Mouse (Mus musculus): ENCODE data around the gene Dcst1.
A peak's percentile ranks its signal among the peaks of the same experiment; 100 is the strongest.

Dcst1 gene

DNA sequence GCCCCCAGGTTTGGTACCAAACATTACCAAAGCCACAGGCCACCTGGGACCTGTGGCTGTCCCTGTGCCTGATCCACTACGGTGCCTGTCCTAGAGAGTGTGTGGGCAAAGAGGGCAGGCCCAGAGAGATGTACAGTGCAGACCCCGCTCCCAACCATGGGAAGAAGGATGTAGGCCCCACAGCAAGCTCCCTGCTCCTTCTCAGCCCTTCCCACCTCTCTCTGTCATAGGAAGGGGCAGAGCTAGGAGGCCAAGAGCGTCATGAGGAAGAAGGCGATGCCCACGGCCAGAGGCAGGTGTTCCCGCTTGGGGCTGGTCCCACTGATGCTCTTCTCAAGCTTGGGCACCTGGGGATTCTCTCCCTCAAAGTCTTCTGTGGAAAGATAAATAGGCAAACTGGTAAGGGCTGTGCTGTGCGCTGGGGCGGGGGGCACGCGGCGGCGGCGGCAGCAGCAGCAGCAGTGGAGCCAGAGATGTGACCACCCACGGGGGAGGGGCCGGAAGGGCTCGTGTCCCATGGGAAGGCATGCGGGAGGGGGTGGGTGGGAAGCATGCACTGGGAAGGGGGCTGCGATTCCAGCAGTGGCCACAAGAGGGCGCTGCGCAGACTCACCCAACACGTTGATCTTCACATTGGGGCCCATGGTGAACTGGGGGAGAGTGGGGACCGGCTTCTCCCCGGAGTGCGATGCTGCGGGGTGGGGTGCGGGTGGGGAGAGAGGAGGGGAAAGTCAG is 49.7 kb downstream of the Dcst1 start:
- DNase-seq (ENCODE audit: low spot score in 2 of 2): peak; percentile 68 to 90

DNA sequence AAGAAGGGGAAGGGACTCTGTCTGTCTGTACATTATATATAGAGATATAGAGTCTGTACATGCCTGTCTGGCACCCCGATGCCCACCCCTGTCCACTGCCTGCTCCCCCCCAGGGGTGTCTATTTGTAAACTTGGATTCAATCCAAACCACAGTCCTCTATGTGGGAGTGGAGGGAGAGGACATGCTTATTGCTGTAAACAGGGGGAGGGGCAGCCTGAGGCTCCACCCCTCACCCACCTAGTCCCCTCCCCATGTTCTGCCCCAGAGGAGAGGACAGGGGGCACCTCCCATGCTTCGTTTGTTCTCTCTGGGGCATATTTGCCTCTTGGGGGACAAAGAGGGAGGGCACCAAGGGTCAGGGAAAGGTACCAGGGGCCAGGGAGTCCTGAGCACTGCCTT is 50.3 kb downstream of the Dcst1 start:
- no peak for DNase-seq (ENCODE audit: low spot score in 2 of 2)

DNA sequence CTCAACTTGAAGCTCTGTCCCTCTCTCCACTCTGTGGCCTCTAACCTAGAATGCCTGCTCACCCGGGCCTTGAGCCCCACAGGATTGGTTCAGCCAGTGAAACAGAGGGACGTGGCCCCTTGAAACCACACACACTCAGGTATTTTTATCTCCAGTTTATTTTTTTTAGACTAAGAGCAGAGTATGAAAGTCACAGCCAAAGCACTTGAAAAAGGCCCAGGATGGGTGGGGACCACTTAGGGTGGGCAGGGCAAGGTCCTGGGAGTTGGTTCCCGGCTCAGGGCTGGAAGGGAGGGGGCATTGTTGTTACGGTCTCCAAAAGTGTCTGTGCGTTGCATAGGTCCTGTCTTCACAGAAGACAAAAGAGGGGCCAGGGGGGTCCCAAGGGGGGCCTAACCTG is 50.7 kb downstream of the Dcst1 start:
- no peak for DNase-seq (ENCODE audit: low spot score in 2 of 2)

DNA sequence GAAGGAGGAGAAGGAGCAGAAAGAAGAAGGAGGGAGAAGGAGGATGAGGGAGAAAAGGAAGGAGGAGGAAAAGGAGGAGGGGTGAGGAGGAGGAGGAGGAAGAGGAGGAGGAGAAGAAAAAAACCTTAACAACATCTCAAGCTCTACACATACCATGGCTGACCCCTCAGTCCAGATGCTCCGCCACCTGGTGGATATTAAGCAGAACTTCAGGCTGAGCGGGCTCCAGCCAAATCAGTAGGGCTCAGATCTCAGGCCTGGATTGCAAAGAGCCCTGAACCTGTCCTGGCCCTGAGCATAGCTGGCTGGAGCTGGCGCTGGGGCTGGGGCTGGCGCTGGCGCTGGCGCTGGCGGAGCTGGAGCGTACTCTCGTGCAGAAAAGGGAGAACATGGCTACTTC is 57.0 kb downstream of the Dcst1 start:
- peak; percentile 51 to 78 for DNase-seq (ENCODE audit: low spot score in 2 of 2)

DNA sequence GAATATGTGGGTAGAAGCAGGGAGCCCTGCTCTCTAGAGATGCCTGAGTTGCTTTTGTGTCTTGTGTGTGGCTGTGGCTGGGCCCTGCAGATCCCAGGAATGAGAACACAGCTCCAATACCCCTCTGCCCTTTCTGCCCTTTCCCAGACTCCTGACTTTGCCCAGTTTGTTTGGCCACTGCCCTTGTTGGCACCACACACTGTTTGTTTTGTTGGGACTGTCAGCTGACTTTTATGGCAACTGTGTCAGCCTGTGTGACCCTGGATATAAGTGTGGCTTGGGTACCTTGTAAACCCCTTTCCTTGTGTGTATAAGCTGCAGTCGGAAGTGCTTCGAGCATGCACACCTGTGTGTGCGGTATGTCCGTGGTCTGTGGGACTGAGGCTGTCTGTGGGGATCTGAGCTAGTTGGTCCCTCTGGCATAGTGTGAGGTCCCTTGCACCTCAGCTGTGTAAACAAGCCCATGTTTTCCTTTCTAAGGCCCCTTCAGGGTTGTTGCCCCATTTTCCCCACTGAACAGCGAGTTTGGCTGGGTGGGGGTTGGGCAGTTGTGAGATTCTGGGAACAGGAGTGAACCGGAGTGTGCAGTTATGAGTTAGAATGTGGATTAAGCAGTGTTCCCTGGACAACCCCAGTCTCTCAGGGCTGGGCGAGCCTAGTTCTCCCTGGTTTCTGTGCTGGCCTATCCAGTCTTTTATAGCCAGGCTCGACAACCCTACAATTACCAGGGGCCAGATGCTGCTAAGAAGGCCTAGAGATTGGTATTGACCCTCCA is 59.3 kb downstream of the Dcst1 start:
- no peak for DNase-seq (ENCODE audit: low spot score in 2 of 2)

DNA sequence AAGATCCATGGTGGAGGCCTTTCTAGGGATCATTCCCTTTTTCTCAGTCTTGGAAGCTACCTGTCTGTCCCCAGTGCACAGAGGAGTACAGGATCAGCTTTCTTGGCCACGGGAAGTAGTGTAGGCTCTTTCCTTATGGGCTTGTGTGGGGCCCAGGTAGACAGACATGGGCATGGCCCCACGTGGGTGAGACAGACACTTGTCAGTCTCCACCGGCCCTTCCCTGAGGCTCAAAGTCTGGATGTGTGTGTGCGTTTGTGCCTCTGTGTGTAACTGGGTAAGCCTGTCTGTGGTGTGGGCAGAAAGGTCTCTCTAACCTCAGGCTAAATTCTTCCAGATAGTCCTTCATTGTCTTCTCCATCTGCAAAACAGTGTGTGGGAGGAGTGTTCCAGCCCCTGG is 59.9 kb downstream of the Dcst1 start:
- no peak for DNase-seq (ENCODE audit: low spot score in 2 of 2)

DNA sequence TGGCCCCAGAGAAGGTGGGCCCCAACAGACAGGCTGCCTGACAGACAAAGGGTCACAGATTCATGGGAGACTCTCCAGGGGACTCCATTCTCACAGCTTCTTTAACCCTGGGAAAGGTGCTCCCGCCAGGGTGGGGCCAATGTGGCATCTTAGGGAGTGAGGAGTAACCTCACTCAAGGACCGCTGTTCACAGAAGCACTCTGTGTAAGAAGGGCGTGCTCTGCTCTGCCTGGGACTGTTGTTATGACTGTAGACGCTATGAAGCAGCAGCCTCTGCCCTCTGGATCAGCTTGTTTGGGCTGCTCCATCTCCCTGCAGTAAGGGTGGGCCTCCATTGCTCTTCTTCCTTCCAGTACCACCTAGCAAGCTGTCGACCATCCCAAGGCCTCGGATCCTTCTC is 60.6 kb downstream of the Dcst1 start:
- DNase-seq (ENCODE audit: low spot score in 2 of 2): no peak

DNA sequence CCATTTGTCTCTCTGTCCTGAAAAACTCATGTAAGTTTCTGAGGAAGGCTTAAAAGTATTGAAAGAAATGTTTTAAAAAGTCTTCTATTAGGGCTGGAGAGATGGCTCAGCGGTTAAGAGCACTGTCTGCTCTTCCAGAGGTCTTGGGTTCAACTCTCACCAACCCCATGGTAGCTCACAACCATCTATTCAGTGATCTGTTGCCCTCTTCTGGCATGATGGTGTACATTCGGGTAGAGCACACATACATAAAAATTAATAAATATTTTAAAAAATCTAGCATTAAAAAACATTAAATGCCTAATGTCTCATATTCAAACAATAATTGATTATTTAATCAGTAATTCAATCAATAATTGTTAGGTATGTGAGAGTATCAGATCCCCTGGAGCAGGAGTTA is 64.5 kb downstream of the Dcst1 start:
- DNase-seq (ENCODE audit: low spot score in 2 of 2): no peak
